Mouse (Mus musculus) heart, embryonic 11.5 days (tissue): Measurements from ENCODE around the gene Dna2. TPM values are rescaled to one million over a fixed set of nuclear protein-coding genes. Genes with fewer than 3 reads are reported as not detected.

Source experiments
- ATAC-seq: fragments of 200-750 bp; cut with Nextera tagmentation; replicated peaks from 2 replicates; pipeline ENCODE4 v1.8.0; 2017; ENCODE audit warnings: moderate library complexity; ENCODE audit not compliant: insufficient number of reproducible peaks, low FRiP score, low TSS enrichment
- H3K27ac ChIP-seq: fragments of 300-500 bp; sonication (generic); 2 replicates; pipeline ENCODE4 v1.5.1; 2014; ENCODE audit warnings: mild to moderate bottlenecking, low read depth, low read length
- H3K27me3 ChIP-seq: fragments of 300-500 bp; sonication (generic); 2 replicates; pipeline ENCODE4 v1.6.1; 2014; ENCODE audit warnings: mild to moderate bottlenecking, low read length, mixed read lengths; ENCODE audit not compliant: control insufficient read depth, insufficient read depth
- H3K36me3 ChIP-seq: fragments of 300-500 bp; sonication (generic); 2 replicates; pipeline ENCODE4 v1.6.1; 2014; ENCODE audit warnings: mild to moderate bottlenecking, low read length, moderate library complexity, mixed read lengths; ENCODE audit not compliant: control insufficient read depth, insufficient read depth
- H3K4me1 ChIP-seq: fragments of 300-500 bp; sonication (generic); 2 replicates; pipeline ENCODE4 v1.6.1; 2014; ENCODE audit warnings: low read length; ENCODE audit not compliant: control insufficient read depth, insufficient read depth
- H3K4me2 ChIP-seq: fragments of 300-500 bp; sonication (generic); 2 replicates; pipeline ENCODE4 v1.6.1; 2014; ENCODE audit warnings: mild to moderate bottlenecking, moderate library complexity
- H3K4me3 ChIP-seq: fragments of 300-500 bp; sonication (generic); 2 replicates; pipeline ENCODE4 v1.5.1; 2014; ENCODE audit warnings: low read depth, low read length
- H3K9ac ChIP-seq: fragments of 300-500 bp; sonication (generic); 2 replicates; pipeline ENCODE4 v1.6.1; 2014; ENCODE audit warnings: mild to moderate bottlenecking, low read depth, low read length, moderate library complexity
- H3K9me3 ChIP-seq: fragments of 300-500 bp; sonication (generic); replicated peaks from 2 replicates; pipeline ENCODE4 v1.6.1; 2016; ENCODE audit warnings: low read length; ENCODE audit not compliant: control insufficient read depth
- WGBS: fragments of 180-500 bp; shearing (Covaris S2); extraction: QIAGEN DNeasy Blood & Tissue Kit; methylation state at CpG from one replicate; pipeline ENCODE4 v1.1.7; 2014; ENCODE audit not compliant: insufficient replicate concordance; 5-methylcytosine and 5-hydroxymethylcytosine counted together
- polyA plus RNA-seq: library from polyadenylated mRNA; unstranded; fragments of >200 nt; fragmentation: Nextera tagmentation; extraction: Ambion mirVana; gene quantifications from 2 replicates; pipeline ENCODE4 v1.2.1, GENCODE M21; 2014

Dna2 gene
- polyA plus RNA-seq, 1 experiment from 2014 or later: 26.2 TPM

GRCm38 (mm10) chr10:62990636-62991035 is 43.8 kb downstream of the Dna2 start:
- WGBS: 93% methylated on average over 15 of the region's 15 CpGs
- ATAC-seq: no peak
- Histone ChIP-seq H3K9ac (no peak overlapping the region), H3K27me3 (no peaks in the 10 kb centered on the region), H3K27ac (no peak overlapping the region), H3K4me1 (no peaks in the 10 kb centered on the region), H3K4me2 (no peak overlapping the region), H3K9me3 (no peaks in the 10 kb centered on the region), H3K36me3 (peaks cover 28% of the 10 kb centered on the region), H3K4me3 (no peak overlapping the region)

GRCm38 (mm10) chr10:62993991-62994390 is 47.2 kb downstream of the Dna2 start:
- Histone ChIP-seq H3K4me1 (no peaks in the 10 kb centered on the region), H3K27me3 (no peaks in the 10 kb centered on the region), H3K27ac (no peak overlapping the region), H3K9me3 (no peaks in the 10 kb centered on the region), H3K36me3 (peaks cover 45% of the 10 kb centered on the region), H3K9ac (no peak overlapping the region), H3K4me2 (no peak overlapping the region), H3K4me3 (no peak overlapping the region)
- WGBS: 71% methylated on average over 8 of the region's 9 CpGs
- ATAC-seq: no peak

- ATAC-seq: no peak
- H3K9me3 ChIP-seq: no peaks in the 10 kb centered on the region
- no peak overlapping the region for H3K4me2 ChIP-seq
- no peak overlapping the region for H3K9ac ChIP-seq
- H3K36me3 ChIP-seq: peaks cover 41% of the 10 kb centered on the region
- H3K4me3 ChIP-seq: no peak overlapping the region
- no peaks in the 10 kb centered on the region for H3K27me3 ChIP-seq
- WGBS: 65% methylated on average over 9 of the region's 9 CpGs
- H3K4me1 ChIP-seq: no peaks in the 10 kb centered on the region
- H3K27ac ChIP-seq: no peak overlapping the region
Measured at GRCm38 (mm10) chr10:63000584-63000983, 53.8 kb downstream of the Dna2 start.

- Histone ChIP-seq H3K27me3 (no peaks in the 10 kb centered on the region), H3K9me3 (no peaks in the 10 kb centered on the region), H3K4me1 (no peaks in the 10 kb centered on the region), H3K27ac (no peak overlapping the region), H3K9ac (no peak overlapping the region), H3K4me2 (no peak overlapping the region), H3K4me3 (no peak overlapping the region), H3K36me3 (peaks cover 40% of the 10 kb centered on the region)
- no peak for ATAC-seq
- 70% methylated on average over 9 of the region's 9 CpGs for WGBS
Measured at GRCm38 (mm10) chr10:63003252-63003651, 56.4 kb downstream of the Dna2 start.

GRCm38 (mm10) chr10:63004556-63004955 is 57.7 kb downstream of the Dna2 start:
- 89% methylated on average over 9 of the region's 9 CpGs for WGBS
- no peak overlapping the region for H3K27ac ChIP-seq
- H3K4me3 ChIP-seq: no peak overlapping the region
- ATAC-seq: no peak
- H3K9ac ChIP-seq: no peak overlapping the region
- no peak overlapping the region for H3K4me2 ChIP-seq
- no peaks in the 10 kb centered on the region for H3K4me1 ChIP-seq
- H3K9me3 ChIP-seq: no peaks in the 10 kb centered on the region
- H3K27me3 ChIP-seq: no peaks in the 10 kb centered on the region
- H3K36me3 ChIP-seq: peaks cover 36% of the 10 kb centered on the region

- no peak overlapping the region for H3K4me2 ChIP-seq
- no peak for ATAC-seq
- WGBS: 69% methylated on average over 3 of the region's 3 CpGs
- H3K4me3 ChIP-seq: no peak overlapping the region
- no peaks in the 10 kb centered on the region for H3K27me3 ChIP-seq
- peaks cover 24% of the 10 kb centered on the region for H3K36me3 ChIP-seq
- no peak overlapping the region for H3K9ac ChIP-seq
- H3K27ac ChIP-seq: no peak overlapping the region
- no peaks in the 10 kb centered on the region for H3K9me3 ChIP-seq
- H3K4me1 ChIP-seq: no peaks in the 10 kb centered on the region
Measured at GRCm38 (mm10) chr10:63008193-63008592, 61.4 kb downstream of the Dna2 start.

GRCm38 (mm10) chr10:63010268-63010667 is 63.4 kb downstream of the Dna2 start:
- Histone ChIP-seq H3K36me3 (peaks cover 27% of the 10 kb centered on the region), H3K9ac (no peak overlapping the region), H3K27ac (no peak overlapping the region), H3K4me1 (no peaks in the 10 kb centered on the region), H3K27me3 (no peaks in the 10 kb centered on the region), H3K9me3 (no peaks in the 10 kb centered on the region), H3K4me2 (no peak overlapping the region), H3K4me3 (no peak overlapping the region)
- no peak for ATAC-seq
- 80% methylated on average over 4 of the region's 4 CpGs for WGBS

- ATAC-seq: no peak
- Histone ChIP-seq H3K36me3 (peaks cover 23% of the 10 kb centered on the region), H3K27ac (no peak overlapping the region), H3K4me2 (no peak overlapping the region), H3K9ac (no peak overlapping the region), H3K27me3 (no peaks in the 10 kb centered on the region), H3K4me1 (no peaks in the 10 kb centered on the region), H3K4me3 (no peak overlapping the region), H3K9me3 (no peaks in the 10 kb centered on the region)
- 86% methylated on average over 6 of the region's 6 CpGs for WGBS
Measured at GRCm38 (mm10) chr10:63011556-63011955, 64.7 kb downstream of the Dna2 start.

GRCm38 (mm10) chr10:63013476-63013875 is 66.7 kb downstream of the Dna2 start:
- no peak for ATAC-seq
- Histone ChIP-seq H3K9me3 (no peaks in the 10 kb centered on the region), H3K9ac (no peak overlapping the region), H3K27me3 (no peaks in the 10 kb centered on the region), H3K36me3 (peaks cover 19% of the 10 kb centered on the region), H3K27ac (no peak overlapping the region), H3K4me3 (no peak overlapping the region), H3K4me2 (no peak overlapping the region), H3K4me1 (no peaks in the 10 kb centered on the region)
- WGBS: 70% methylated on average over 3 of the region's 3 CpGs
